Mouse (Mus musculus): ENCODE results near the gene Myo5c.

- no peak for TF ChIP-seq CTCF (IDR thresholded peaks at IDR 0.05; ENCODE audit: low read depth, low read length)
- TF ChIP-seq GATA2 (IDR thresholded peaks at IDR 0.05; ENCODE audit: borderline replicate concordance, low read depth, low read length) = no peak
- TF ChIP-seq GATA1 (IDR thresholded peaks at IDR 0.05; ENCODE audit: borderline replicate concordance, low read length) = no peak
- no peak for TF ChIP-seq TAL1 (conservative IDR thresholded peaks at IDR 0.05; ENCODE audit: low read depth, low read length)
- TF ChIP-seq POLR2AphosphoS5 (IDR thresholded peaks at IDR 0.05; ENCODE audit: insufficient replicate concordance, low read depth, low read length) = no peak
Observed at GRCm38 (mm10) chr9:75273646-75274045, 41.8 kb downstream of the Myo5c start.
